Mouse (Mus musculus) embryonic facial prominence, embryonic 11.5 days (tissue): ENCODE results near the gene Tex264. TPM values are rescaled to one million over a fixed set of nuclear protein-coding genes. Genes with fewer than 3 reads are reported as not detected.

Experiments
- ATAC-seq: fragments of 200-750 bp; cut with Nextera tagmentation; replicated peaks from 2 replicates; pipeline ENCODE4 v1.8.0; 2017; ENCODE audit warnings: low read depth; ENCODE audit not compliant: insufficient number of reproducible peaks, low FRiP score, low TSS enrichment
- DNase-seq: peaks from one replicate; pipeline ENCODE4 v3.0.0-alpha.2; 2015; ENCODE audit warnings: low spot score
- H3K27ac ChIP-seq: fragments of 300-500 bp; sonication (generic); replicated peaks from 2 replicates; pipeline ENCODE4 v1.5.1; 2014; ENCODE audit warnings: mild to moderate bottlenecking, low read depth, low read length, control low read depth
- H3K27me3 ChIP-seq: fragments of 300-500 bp; sonication (generic); 2 replicates; pipeline ENCODE4 v1.6.1; 2014; ENCODE audit warnings: mild to moderate bottlenecking, low read length, moderate library complexity, mixed read lengths; ENCODE audit not compliant: control insufficient read depth, insufficient read depth
- H3K36me3 ChIP-seq: fragments of 300-500 bp; sonication (generic); replicated peaks from 2 replicates; pipeline ENCODE4 v1.6.1; 2014; ENCODE audit warnings: low read depth, mild to moderate bottlenecking, low read length, moderate library complexity, mixed read lengths; ENCODE audit not compliant: control insufficient read depth, insufficient read depth
- H3K4me1 ChIP-seq: fragments of 300-500 bp; sonication (generic); 2 replicates; pipeline ENCODE4 v1.6.1; 2014; ENCODE audit warnings: low read length, mixed read lengths; ENCODE audit not compliant: control insufficient read depth, insufficient read depth
- H3K4me2 ChIP-seq: fragments of 300-500 bp; sonication (generic); 2 replicates; pipeline ENCODE4 v1.6.1; 2014; ENCODE audit warnings: low read depth, mild to moderate bottlenecking, control low read depth, low read length, moderate library complexity
- H3K4me3 ChIP-seq: fragments of 300-500 bp; sonication (generic); 2 replicates; pipeline ENCODE4 v1.5.1; 2014; ENCODE audit warnings: low read depth, low read length, control low read depth
- H3K9ac ChIP-seq: fragments of 300-500 bp; sonication (generic); replicated peaks from 2 replicates; pipeline ENCODE4 v1.6.1; 2014; ENCODE audit warnings: mild to moderate bottlenecking, control low read depth, low read length
- H3K9me3 ChIP-seq: fragments of 300-500 bp; sonication (generic); replicated peaks from 2 replicates; pipeline ENCODE4 v1.6.1; 2016; ENCODE audit warnings: mild to moderate bottlenecking, low read length, inconsistent platforms, mixed read lengths; ENCODE audit not compliant: control insufficient read depth
- WGBS: fragments of 180-500 bp; shearing (Covaris S2); extraction: QIAGEN DNeasy Blood & Tissue Kit; methylation state at CpG from one replicate; pipeline ENCODE4 v1.1.7; 2014; 5-methylcytosine and 5-hydroxymethylcytosine counted together
- polyA plus RNA-seq: library from polyadenylated mRNA; unstranded; fragments of >200 nt; fragmentation: Nextera tagmentation; extraction: Ambion mirVana; gene quantifications from 2 replicates; pipeline ENCODE4 v1.2.1, GENCODE M21; 2014

Tex264 gene
- polyA plus RNA-seq, 1 experiment from 2014 or later = 32.1 TPM

DNA sequence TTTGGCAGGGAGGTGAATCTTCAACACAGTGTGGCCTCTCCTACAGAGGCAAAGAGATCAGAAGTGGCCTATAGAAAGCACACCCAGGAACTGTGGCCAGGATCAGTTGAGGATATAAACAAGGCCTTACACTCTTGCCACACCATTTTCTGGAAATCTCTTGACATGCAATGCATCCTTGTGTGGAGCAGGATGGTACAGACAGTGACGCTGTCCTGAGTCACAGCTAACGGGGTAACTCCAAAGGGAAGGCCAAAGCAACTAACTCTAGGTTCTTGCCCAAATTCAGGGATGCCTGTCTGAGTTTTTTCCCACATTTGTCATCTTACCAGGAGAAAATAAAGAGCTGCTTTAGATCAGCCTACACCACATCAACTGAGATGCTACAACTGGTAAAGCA is 26.7 kb upstream of the Tex264 start:
- ATAC-seq = no peak
- no peak overlapping the region for H3K4me3 ChIP-seq
- H3K9me3 ChIP-seq = no peaks in the 10 kb centered on the region
- no peaks in the 10 kb centered on the region for H3K27me3 ChIP-seq
- peaks cover 5% of the 10 kb centered on the region for H3K36me3 ChIP-seq
- no peak overlapping the region for H3K27ac ChIP-seq
- no peak for DNase-seq
- no peak overlapping the region for H3K9ac ChIP-seq
- H3K4me2 ChIP-seq = no peak overlapping the region
- H3K4me1 ChIP-seq = no peaks in the 10 kb centered on the region
- 82% methylated on average over 2 of the region's 2 CpGs for WGBS

DNA sequence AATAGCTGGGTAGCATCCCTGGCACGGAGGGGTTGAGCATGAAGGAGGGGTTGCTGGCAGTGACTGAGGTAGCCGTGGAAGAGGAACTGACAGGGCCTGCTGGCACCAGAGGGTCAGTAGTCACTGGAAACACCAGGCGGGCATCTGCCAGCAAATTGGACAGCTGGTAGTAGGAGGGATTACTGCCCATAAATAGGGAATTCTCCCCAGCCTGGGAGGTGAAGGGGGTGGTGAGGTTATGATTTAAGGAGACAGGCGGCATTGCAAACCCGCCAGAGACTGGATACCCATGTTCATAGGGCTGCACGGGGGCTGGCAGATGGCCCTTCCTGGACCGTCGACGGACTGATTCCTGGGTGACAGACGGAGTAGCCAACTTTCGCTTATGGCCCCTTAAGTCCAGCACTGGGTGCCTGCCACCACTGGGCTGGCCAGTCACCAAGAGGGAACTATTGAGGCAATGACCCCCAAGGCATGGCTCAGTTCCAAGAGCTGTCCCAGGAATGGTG is 7.3 kb upstream of the Tex264 start:
- ATAC-seq = no peak
- Histone ChIP-seq H3K27ac (no peak overlapping the region), H3K4me3 (no peak overlapping the region), H3K9ac (no peak overlapping the region), H3K36me3 (no peaks in the 10 kb centered on the region; the same call in none of the 2 replicates), H3K9me3 (no peaks in the 10 kb centered on the region), H3K27me3 (no peaks in the 10 kb centered on the region), H3K4me2 (no peak overlapping the region), H3K4me1 (no peaks in the 10 kb centered on the region)
- no peak for DNase-seq
- WGBS = 95% methylated on average over 11 of the region's 11 CpGs

DNA sequence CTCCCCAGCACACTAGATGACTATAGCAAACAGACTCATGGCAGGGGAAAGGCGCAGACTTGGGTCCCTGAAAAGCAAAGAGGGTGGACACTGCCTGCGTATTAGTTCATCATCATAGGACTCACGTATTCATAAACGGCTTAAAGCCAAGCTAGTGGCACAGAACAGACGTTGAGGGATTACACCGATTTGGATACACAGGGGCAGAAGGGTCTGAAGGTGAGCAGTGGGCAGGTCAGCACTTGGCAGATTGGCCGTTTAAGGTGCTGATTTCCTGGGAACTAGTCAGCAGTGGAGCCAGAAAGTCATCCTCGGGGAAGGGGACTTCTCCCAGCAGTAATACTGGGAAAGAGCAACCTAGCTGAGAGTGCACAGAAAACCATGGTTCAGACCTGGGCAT is 3.1 kb upstream of the Tex264 start:
- Histone ChIP-seq H3K9me3 (no peaks in the 10 kb centered on the region), H3K27me3 (no peaks in the 10 kb centered on the region), H3K27ac (no peak overlapping the region), H3K36me3 (no peaks in the 10 kb centered on the region; the same call in none of the 2 replicates), H3K4me1 (peaks cover 3% of the 10 kb centered on the region; the same call in 1 of the 2 replicates), H3K9ac (no peak overlapping the region), H3K4me3 (no peak overlapping the region), H3K4me2 (no peak overlapping the region)
- ATAC-seq (no peak), DNase-seq (no peak)
- 83% methylated on average over 8 of the region's 8 CpGs for WGBS

DNA sequence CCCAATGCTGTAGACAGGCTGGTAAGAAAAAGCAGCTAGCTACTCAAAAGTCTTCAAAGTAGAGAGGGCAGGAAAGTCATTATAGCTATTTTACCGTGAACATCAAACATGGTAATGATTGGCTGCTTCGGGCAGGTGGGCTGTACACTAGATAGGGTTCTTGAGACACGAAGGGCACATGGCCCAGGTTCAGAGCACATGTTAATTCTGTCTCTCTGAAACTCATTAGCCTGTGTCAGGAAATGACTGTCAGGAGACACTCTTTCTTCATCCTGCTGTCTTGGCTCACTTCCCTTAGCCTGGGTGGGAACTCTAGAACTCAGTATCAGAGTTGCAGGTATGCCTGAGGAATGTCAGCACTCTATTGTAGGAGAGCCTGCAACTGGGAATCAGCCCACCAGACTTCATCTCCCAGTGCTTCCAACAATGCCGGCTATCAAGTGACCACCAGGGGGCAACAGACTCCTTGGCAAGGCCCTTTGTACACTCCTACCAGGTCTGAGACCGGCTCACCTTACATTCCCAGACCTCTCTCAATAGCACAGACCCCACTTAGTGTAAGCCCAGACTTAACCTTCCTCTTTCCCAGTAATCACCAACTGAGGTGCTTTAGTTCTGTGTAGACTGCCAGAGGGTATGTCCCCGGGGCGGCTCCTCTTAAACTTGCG is 1.4 kb upstream of the Tex264 start:
- H3K27me3 ChIP-seq = no peaks in the 10 kb centered on the region
- DNase-seq (peak; percentile 94), ATAC-seq (peak; percentile 79)
- H3K4me2 ChIP-seq = 0 out of 2 replicates have a peak overlapping the region, but pooled peaks have one; percentile 7
- 26% methylated on average over 8 of the region's 8 CpGs for whole genome bisulfite sequencing
- no peak overlapping the region for H3K9ac ChIP-seq
- H3K36me3 ChIP-seq = no peaks in the 10 kb centered on the region
- peaks cover 3% of the 10 kb centered on the region; the same call in 1 of the 2 replicates for H3K4me1 ChIP-seq
- H3K27ac ChIP-seq = no peak overlapping the region
- H3K4me3 ChIP-seq = no peak overlapping the region
- no peaks in the 10 kb centered on the region for H3K9me3 ChIP-seq

DNA sequence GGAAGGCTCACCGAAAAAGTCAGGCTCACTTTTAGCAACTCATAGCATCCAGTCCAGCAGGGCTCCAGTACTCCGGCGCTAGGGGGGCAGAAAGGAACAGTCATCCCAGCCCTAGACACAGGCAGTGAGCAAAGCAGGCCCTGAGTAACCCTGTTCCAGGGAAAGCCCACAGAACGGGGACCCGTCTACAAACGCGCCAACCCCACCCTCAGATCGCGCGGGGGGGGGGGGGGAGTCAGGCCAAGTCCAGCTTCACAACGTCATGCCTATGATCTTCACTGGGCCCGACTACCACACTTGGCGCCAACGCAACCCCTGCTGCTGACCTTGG is 844 bp downstream of the Tex264 start:
- DNase-seq = peak; percentile 2
- Histone ChIP-seq H3K4me1 (peaks cover 3% of the 10 kb centered on the region; the same call in 1 of the 2 replicates), H3K9ac (peak overlapping the region; percentile 65), H3K27me3 (no peaks in the 10 kb centered on the region), H3K36me3 (peaks cover 3% of the 10 kb centered on the region), H3K27ac (no peak overlapping the region), H3K4me2 (peak overlapping the region; percentile 94), H3K4me3 (peak overlapping the region; percentile 60), H3K9me3 (no peaks in the 10 kb centered on the region)
- WGBS = 3% methylated on average over 14 of the region's 14 CpGs
- no peak for ATAC-seq

DNA sequence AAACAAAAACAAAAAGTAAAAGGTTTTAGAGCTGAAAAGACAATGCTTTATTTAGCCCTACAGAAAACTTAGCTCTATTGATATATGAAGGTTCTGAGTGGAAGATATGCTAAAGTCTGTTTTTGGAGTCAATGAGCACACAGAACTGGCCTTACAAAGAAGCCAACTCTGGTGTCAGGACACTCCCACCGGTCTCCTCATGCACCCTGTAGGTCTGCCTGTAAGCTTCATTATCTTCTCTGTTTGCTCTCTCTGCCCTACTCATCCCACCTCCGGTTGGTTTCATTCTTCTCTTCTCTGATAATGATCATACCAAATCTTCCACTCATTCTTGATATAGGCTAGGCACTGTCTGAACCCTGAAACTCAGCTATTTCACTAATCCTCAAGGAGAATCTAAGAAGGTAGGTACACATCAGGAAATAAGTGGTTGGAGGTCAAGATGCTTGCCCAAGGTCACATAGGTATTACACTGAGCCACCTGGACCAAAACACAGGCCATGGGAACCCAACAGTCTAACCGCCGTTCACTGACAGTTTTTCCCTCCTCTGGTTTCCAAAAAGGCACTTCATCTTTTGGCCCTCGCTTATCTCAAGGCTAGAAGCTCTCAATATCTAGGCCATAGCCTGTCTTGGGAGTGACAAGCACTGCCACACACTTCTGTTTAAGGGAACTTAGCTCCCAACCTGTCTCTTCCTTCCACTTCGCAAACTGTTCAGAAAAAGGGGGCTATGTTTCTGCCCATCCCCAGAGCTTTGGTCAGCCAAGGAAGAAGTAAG is 1.4 kb downstream of the Tex264 start:
- H3K27me3 ChIP-seq = no peaks in the 10 kb centered on the region
- H3K9ac ChIP-seq = peak overlapping the region; percentile 65; the same call in 1 of the 2 replicates
- H3K4me1 ChIP-seq = peaks cover 3% of the 10 kb centered on the region; the same call in 1 of the 2 replicates
- no peak overlapping the region for H3K27ac ChIP-seq
- WGBS = 82% methylated on average over 6 of the region's 6 CpGs
- peak overlapping the region; percentile 94 for H3K4me2 ChIP-seq
- no peak for ATAC-seq
- DNase-seq = no peak
- peak overlapping the region; percentile 60 for H3K4me3 ChIP-seq
- peaks cover 3% of the 10 kb centered on the region for H3K36me3 ChIP-seq
- H3K9me3 ChIP-seq = no peaks in the 10 kb centered on the region

DNA sequence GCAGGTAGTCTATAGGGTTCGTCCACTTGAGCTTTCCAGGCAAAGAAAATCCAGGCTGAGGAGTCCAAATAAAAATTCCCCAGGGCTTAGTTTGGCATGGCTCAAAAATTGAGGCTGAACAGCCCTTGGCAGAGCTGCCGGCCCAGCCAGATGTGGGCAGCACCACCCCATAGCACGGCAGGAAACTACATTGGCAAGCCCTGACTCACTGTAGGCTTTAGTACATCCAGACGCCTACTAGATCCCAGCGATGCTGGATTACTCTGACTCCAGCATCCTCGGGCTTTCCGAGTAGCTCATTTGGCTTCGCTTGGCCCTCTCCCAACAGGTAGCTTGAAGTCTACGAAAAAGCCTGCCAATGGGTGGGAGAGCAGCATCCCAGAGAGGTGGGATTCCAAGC is 4.7 kb downstream of the Tex264 start:
- Histone ChIP-seq H3K9ac (no peak overlapping the region), H3K27ac (no peak overlapping the region), H3K9me3 (no peaks in the 10 kb centered on the region), H3K4me2 (no peak overlapping the region), H3K27me3 (no peaks in the 10 kb centered on the region), H3K4me1 (peaks cover 3% of the 10 kb centered on the region; the same call in 1 of the 2 replicates), H3K36me3 (peaks cover 3% of the 10 kb centered on the region), H3K4me3 (no peak overlapping the region)
- WGBS = 90% methylated on average over 9 of the region's 9 CpGs
- ATAC-seq (no peak), DNase-seq (no peak)

DNA sequence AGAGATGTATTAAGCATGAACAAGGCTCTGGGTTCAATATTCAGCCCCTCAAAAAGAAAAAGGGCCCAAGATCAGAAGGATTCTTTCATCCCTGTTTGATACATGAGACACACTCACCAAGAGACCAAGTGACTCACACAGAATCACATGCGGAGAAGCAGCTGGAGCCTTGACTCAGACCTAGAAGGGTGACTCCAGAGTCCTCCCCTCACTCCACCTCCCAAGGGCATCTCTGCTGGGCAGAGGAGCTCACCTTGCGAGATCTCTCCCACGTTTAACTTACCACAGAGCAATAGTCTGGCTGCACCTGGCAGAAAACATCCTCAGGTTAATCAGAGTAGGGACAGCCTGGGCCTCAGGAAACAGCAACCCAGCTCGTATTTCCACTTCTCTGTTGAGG is 7.5 kb downstream of the Tex264 start:
- ATAC-seq = no peak
- Histone ChIP-seq H3K9me3 (no peaks in the 10 kb centered on the region), H3K9ac (no peak overlapping the region), H3K4me2 (no peak overlapping the region), H3K27me3 (no peaks in the 10 kb centered on the region), H3K4me3 (no peak overlapping the region), H3K36me3 (peaks cover 3% of the 10 kb centered on the region), H3K4me1 (no peaks in the 10 kb centered on the region), H3K27ac (no peak overlapping the region)
- 72% methylated on average over 4 of the region's 4 CpGs for whole genome bisulfite sequencing
- no peak for DNase-seq
